Mouse (Mus musculus) layer of hippocampus, adult 2 months (tissue): ENCODE data around the gene Pde4d. TPM values are rescaled to one million over a fixed set of nuclear protein-coding genes. Genes with fewer than 3 reads are reported as not detected.

Source experiments
- DNase-seq, 2 experiments: peaks; one replicate each; pipeline ENCODE4 v3.0.0; 2022; ENCODE audit warnings: low spot score in 2 of 2
- H3K27ac ChIP-seq: fragments of 200-600 bp; 2 replicates; pipeline ENCODE4 v1.8.1; 2022
- H3K4me3 ChIP-seq: fragments of 200-600 bp; 2 replicates; pipeline ENCODE4 v1.8.1; 2022; ENCODE audit warnings: mild to moderate bottlenecking
- CTCF ChIP-seq: fragments of 200-600 bp; conservative IDR thresholded peaks from 2 replicates; pipeline ENCODE4 v1.8.1; 2022; ENCODE audit warnings: antibody characterized with exemption, mild to moderate bottlenecking, moderate library complexity
- total RNA-seq, 2 experiments: library from RNA; stranded (reverse); gene quantifications; 2 replicates each; pipeline ENCODE4 v1.2.3; 2021

Pde4d gene
- total RNA-seq, 2 experiments from 2014 or later, result 72.2 to 73.8 TPM

- TF ChIP-seq CTCF, result no peak
- no peak for DNase-seq
- Histone ChIP-seq H3K27ac (no peak overlapping the region), H3K4me3 (peak overlapping the region; percentile 10; the same call in 1 of the 2 replicates)
Observed at GRCm38 (mm10) chr13:108498773-108499313, 49.1 kb downstream of the Pde4d start.

- H3K27ac ChIP-seq, result 0 out of 2 replicates have a peak overlapping the region, but pooled peaks have one; percentile 7
- peak in 1 of 2 experiments; percentile 15 for DNase-seq
- no peak overlapping the region for H3K4me3 ChIP-seq
- TF ChIP-seq CTCF, result no peak
Observed at GRCm38 (mm10) chr13:108501386-108501785, 51.6 kb downstream of the Pde4d start.

GRCm38 (mm10) chr13:108524548-108524947, 74.8 kb downstream of the Pde4d start:
- H3K27ac ChIP-seq, result no peak overlapping the region
- DNase-seq, result no peak
- no peak for TF ChIP-seq CTCF
- no peak overlapping the region for H3K4me3 ChIP-seq

- TF ChIP-seq CTCF, result no peak
- DNase-seq, result peak in 1 of 2 experiments; percentile 43
- H3K27ac ChIP-seq, result no peak overlapping the region
- H3K4me3 ChIP-seq, result no peak overlapping the region
Observed at GRCm38 (mm10) chr13:108524969-108525368, 75.2 kb downstream of the Pde4d start.

- no peak for DNase-seq
- no peak overlapping the region for H3K4me3 ChIP-seq
- TF ChIP-seq CTCF, result no peak
- no peak overlapping the region for H3K27ac ChIP-seq
Observed at GRCm38 (mm10) chr13:108526258-108527007, 76.7 kb downstream of the Pde4d start.

GRCm38 (mm10) chr13:108527090-108527770, 77.5 kb downstream of the Pde4d start:
- DNase-seq, result no peak
- no peak for TF ChIP-seq CTCF

GRCm38 (mm10) chr13:108528343-108528742, 78.6 kb downstream of the Pde4d start:
- TF ChIP-seq CTCF, result no peak
- Histone ChIP-seq H3K27ac (no peak overlapping the region), H3K4me3 (no peak overlapping the region)
- no peak for DNase-seq

More at GRCm38 (mm10) chr13:108527090-108527770, 77.5 kb downstream of the Pde4d start:
- H3K27ac ChIP-seq, result no peak overlapping the region
- H3K4me3 ChIP-seq, result no peak overlapping the region

- no peak for TF ChIP-seq CTCF
- no peak for DNase-seq
- Histone ChIP-seq H3K27ac (no peak overlapping the region), H3K4me3 (no peak overlapping the region)
Observed at GRCm38 (mm10) chr13:108532875-108533274, 83.1 kb downstream of the Pde4d start.

- Histone ChIP-seq H3K4me3 (no peak overlapping the region), H3K27ac (no peak overlapping the region)
- DNase-seq, result no peak
- no peak for TF ChIP-seq CTCF
Observed at GRCm38 (mm10) chr13:108536436-108536835, 86.7 kb downstream of the Pde4d start.

- Histone ChIP-seq H3K4me3 (no peak overlapping the region), H3K27ac (no peak overlapping the region)
- no peak for DNase-seq
- TF ChIP-seq CTCF, result no peak
Observed at GRCm38 (mm10) chr13:108536951-108537350, 87.2 kb downstream of the Pde4d start.

GRCm38 (mm10) chr13:108538760-108539369, 89.1 kb downstream of the Pde4d start:
- no peak for TF ChIP-seq CTCF
- no peak overlapping the region for H3K4me3 ChIP-seq
- H3K27ac ChIP-seq, result no peak overlapping the region
- DNase-seq, result no peak

GRCm38 (mm10) chr13:108541488-108541887, 91.7 kb downstream of the Pde4d start:
- Histone ChIP-seq H3K4me3 (no peak overlapping the region), H3K27ac (no peak overlapping the region)
- TF ChIP-seq CTCF, result no peak
- DNase-seq, result no peak

- Histone ChIP-seq H3K4me3 (no peak overlapping the region; the same call in 1 of the 2 replicates), H3K27ac (0 out of 2 replicates have a peak overlapping the region, but pooled peaks have one; percentile 5)
- peak; percentile 19 to 56 for DNase-seq
- TF ChIP-seq CTCF, result no peak
Observed at GRCm38 (mm10) chr13:108542342-108542761, 92.6 kb downstream of the Pde4d start.
